Mouse (Mus musculus) embryo, embryonic 10.5 days (tissue): ENCODE data around the gene Tmem255a.

Experiments used
- DNase-seq: peaks from one replicate; pipeline ENCODE4 v3.0.0-alpha.2; 2015; ENCODE audit warnings: low spot score

The Tmem255a gene

GRCm38 (mm10) chrX:38166064-38166463, 86.2 kb downstream of the Tmem255a start:
- no peak for DNase-seq

- no peak for DNase-seq
These were observed 86.9 kb downstream of the Tmem255a start for GRCm38 (mm10) chrX:38165315-38165714.

- DNase-seq, result no peak
These were observed 93.1 kb downstream of the Tmem255a start for GRCm38 (mm10) chrX:38159097-38159496.
